Mouse (Mus musculus) embryonic facial prominence, embryonic 11.5 days (tissue): ENCODE data around the gene Ttll1. TPM values are rescaled to one million over a fixed set of nuclear protein-coding genes. Genes with fewer than 3 reads are reported as not detected.

Experiments used
- ATAC-seq: fragments of 200-750 bp; cut with Nextera tagmentation; replicated peaks from 2 replicates; pipeline ENCODE4 v1.8.0; 2017; ENCODE audit warnings: low read depth; ENCODE audit not compliant: insufficient number of reproducible peaks, low FRiP score, low TSS enrichment
- DNase-seq: peaks from one replicate; pipeline ENCODE4 v3.0.0-alpha.2; 2015; ENCODE audit warnings: low spot score
- H3K27ac ChIP-seq: fragments of 300-500 bp; sonication (generic); replicated peaks from 2 replicates; pipeline ENCODE4 v1.5.1; 2014; ENCODE audit warnings: mild to moderate bottlenecking, low read depth, low read length, control low read depth
- H3K27me3 ChIP-seq: fragments of 300-500 bp; sonication (generic); 2 replicates; pipeline ENCODE4 v1.6.1; 2014; ENCODE audit warnings: mild to moderate bottlenecking, low read length, moderate library complexity, mixed read lengths; ENCODE audit not compliant: control insufficient read depth, insufficient read depth
- H3K36me3 ChIP-seq: fragments of 300-500 bp; sonication (generic); replicated peaks from 2 replicates; pipeline ENCODE4 v1.6.1; 2014; ENCODE audit warnings: low read depth, mild to moderate bottlenecking, low read length, moderate library complexity, mixed read lengths; ENCODE audit not compliant: control insufficient read depth, insufficient read depth
- H3K4me1 ChIP-seq: fragments of 300-500 bp; sonication (generic); 2 replicates; pipeline ENCODE4 v1.6.1; 2014; ENCODE audit warnings: low read length, mixed read lengths; ENCODE audit not compliant: control insufficient read depth, insufficient read depth
- H3K4me2 ChIP-seq: fragments of 300-500 bp; sonication (generic); 2 replicates; pipeline ENCODE4 v1.6.1; 2014; ENCODE audit warnings: low read depth, mild to moderate bottlenecking, control low read depth, low read length, moderate library complexity
- H3K4me3 ChIP-seq: fragments of 300-500 bp; sonication (generic); 2 replicates; pipeline ENCODE4 v1.5.1; 2014; ENCODE audit warnings: low read depth, low read length, control low read depth
- H3K9ac ChIP-seq: fragments of 300-500 bp; sonication (generic); replicated peaks from 2 replicates; pipeline ENCODE4 v1.6.1; 2014; ENCODE audit warnings: mild to moderate bottlenecking, control low read depth, low read length
- H3K9me3 ChIP-seq: fragments of 300-500 bp; sonication (generic); replicated peaks from 2 replicates; pipeline ENCODE4 v1.6.1; 2016; ENCODE audit warnings: mild to moderate bottlenecking, low read length, inconsistent platforms, mixed read lengths; ENCODE audit not compliant: control insufficient read depth
- WGBS: fragments of 180-500 bp; shearing (Covaris S2); extraction: QIAGEN DNeasy Blood & Tissue Kit; methylation state at CpG from one replicate; pipeline ENCODE4 v1.1.7; 2014; 5-methylcytosine and 5-hydroxymethylcytosine counted together
- polyA plus RNA-seq: library from polyadenylated mRNA; unstranded; fragments of >200 nt; fragmentation: Nextera tagmentation; extraction: Ambion mirVana; gene quantifications from 2 replicates; pipeline ENCODE4 v1.2.1, GENCODE M21; 2014

The Ttll1 gene
- polyA plus RNA-seq, 1 experiment from 2014 or later, result 18.1 TPM

DNA sequence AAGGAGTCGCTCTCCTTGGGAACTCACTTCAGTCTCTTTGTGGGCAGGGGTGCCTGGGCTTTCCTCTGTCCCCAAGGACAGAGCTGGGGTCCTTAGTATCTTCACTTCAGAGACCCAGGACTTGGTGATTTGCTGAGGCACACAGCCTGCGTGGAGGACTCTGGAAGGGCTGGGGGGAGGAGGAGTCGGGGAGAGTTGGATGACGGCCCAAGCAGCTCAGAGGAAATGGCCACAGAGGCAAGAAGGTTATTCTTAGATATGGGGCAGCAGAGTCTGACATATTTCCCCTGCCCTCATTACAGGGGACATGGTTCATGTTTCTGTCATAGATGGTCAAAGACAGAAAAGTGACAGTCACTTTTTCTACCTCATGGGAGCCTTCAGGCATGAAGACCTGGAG is 29.2 kb upstream of the Ttll1 start:
- DNase-seq, result no peak
- ATAC-seq, result no peak
- H3K9ac ChIP-seq, result no peak overlapping the region

DNA sequence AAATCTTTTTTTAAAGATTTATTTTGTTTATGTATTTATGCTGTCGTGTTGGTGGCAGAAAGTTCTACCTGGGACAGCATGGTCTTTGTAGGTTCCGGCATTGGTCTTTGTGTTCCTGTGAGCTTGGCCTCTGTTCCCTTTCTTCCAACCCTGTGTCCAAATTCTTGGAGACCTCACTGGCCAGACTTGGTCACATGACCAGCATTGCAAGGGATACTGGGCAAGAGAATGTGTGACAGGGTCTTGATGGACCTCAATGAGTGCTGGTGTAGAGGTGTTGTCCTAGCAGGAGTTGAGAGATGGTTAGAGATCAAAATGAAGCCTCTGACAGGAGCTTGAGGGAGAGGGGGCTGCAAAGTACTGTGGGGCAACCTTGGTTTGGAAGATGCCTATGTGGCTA is 28.2 kb upstream of the Ttll1 start:
- no peaks in the 10 kb centered on the region for H3K27me3 ChIP-seq
- H3K36me3 ChIP-seq, result no peaks in the 10 kb centered on the region
- H3K4me1 ChIP-seq, result no peaks in the 10 kb centered on the region
- H3K4me2 ChIP-seq, result no peak overlapping the region
- no peak overlapping the region for H3K9ac ChIP-seq
- H3K9me3 ChIP-seq, result no peaks in the 10 kb centered on the region
- ATAC-seq (no peak), DNase-seq (no peak)
- WGBS, result 97% methylated on average over 2 of the region's 2 CpGs
- H3K27ac ChIP-seq, result no peak overlapping the region
- H3K4me3 ChIP-seq, result no peak overlapping the region

More for the DNA sequence above, 29.2 kb upstream of the Ttll1 start:
- Histone ChIP-seq H3K36me3 (no peaks in the 10 kb centered on the region), H3K4me3 (no peak overlapping the region), H3K4me2 (no peak overlapping the region), H3K9me3 (no peaks in the 10 kb centered on the region), H3K27me3 (no peaks in the 10 kb centered on the region), H3K4me1 (no peaks in the 10 kb centered on the region), H3K27ac (no peak overlapping the region)
- 70% methylated on average over 4 of the region's 4 CpGs for WGBS

DNA sequence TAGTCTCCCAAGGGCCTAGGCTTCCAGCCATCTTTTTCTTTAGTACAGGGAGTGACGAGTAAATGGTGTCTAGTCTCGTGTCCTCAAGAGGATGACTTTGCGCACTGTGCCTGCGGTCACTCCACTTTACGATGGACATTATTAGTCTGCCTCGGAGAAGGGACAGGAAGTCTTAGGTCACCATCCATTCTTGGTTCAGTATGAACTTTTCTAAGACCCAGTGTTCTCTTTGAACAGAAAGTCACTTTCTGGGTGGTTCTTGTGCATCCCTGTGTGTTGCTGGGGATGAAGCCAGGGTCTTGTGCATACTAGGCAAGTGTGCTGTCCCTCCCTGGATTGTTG is 25.2 kb upstream of the Ttll1 start:
- H3K9me3 ChIP-seq, result no peaks in the 10 kb centered on the region
- no peak overlapping the region for H3K27ac ChIP-seq
- WGBS, result 92% methylated on average over 6 of the region's 6 CpGs
- ATAC-seq, result no peak
- H3K4me1 ChIP-seq, result no peaks in the 10 kb centered on the region
- DNase-seq, result no peak
- no peak overlapping the region for H3K4me3 ChIP-seq
- no peaks in the 10 kb centered on the region for H3K27me3 ChIP-seq
- H3K36me3 ChIP-seq, result no peaks in the 10 kb centered on the region
- H3K4me2 ChIP-seq, result no peak overlapping the region
- no peak overlapping the region for H3K9ac ChIP-seq

DNA sequence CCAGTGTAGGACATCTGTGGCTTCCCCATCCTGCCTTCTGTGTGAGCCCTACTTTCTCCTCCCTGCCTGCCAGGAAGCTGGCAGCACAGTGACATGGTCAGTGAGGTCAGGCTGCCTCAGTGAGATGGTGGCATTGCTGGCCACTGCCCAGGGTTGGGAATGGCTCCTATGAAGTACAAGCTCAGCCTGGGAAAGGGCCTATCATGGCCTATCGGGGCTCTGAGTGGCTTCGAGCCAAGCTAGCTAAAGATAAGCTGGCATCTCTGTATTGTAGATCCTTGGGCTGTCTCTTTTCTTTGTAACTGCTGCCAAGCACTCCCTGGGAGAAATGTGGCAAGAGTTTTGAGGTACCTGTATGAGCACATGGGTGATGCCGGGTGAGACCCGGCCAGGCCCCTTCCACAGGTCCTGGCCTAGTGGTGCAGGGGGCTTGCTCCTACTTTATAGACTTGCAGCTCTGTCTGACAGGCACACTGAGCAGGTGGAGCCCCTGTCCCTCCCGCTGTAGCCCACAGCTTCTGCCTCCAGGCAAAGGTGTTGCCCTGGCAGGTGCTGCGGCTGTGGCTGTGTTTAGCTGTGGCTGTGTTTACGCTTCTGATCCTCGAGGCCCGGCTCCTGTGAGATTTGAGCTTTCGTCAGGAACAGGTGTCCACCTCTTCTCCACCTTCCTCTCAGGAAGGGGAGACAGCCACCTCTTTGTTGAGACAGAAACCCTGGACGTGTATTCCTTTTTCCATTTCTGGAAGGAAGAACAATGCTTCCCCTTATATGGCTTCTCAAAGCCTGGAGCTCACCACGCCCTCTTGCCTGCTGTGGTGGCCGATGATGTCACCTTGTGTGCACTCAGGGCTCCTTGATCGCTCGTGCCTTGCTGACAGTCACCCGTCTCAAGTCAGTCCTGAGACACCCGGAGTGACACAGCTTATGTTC is 24.5 kb upstream of the Ttll1 start:
- H3K36me3 ChIP-seq, result no peaks in the 10 kb centered on the region
- 71% methylated on average over 17 of the region's 17 CpGs for WGBS
- no peak overlapping the region for H3K27ac ChIP-seq
- no peaks in the 10 kb centered on the region for H3K27me3 ChIP-seq
- no peak for ATAC-seq
- H3K4me2 ChIP-seq, result no peak overlapping the region
- DNase-seq, result no peak
- no peak overlapping the region for H3K9ac ChIP-seq
- H3K9me3 ChIP-seq, result no peaks in the 10 kb centered on the region
- H3K4me1 ChIP-seq, result no peaks in the 10 kb centered on the region
- no peak overlapping the region for H3K4me3 ChIP-seq

DNA sequence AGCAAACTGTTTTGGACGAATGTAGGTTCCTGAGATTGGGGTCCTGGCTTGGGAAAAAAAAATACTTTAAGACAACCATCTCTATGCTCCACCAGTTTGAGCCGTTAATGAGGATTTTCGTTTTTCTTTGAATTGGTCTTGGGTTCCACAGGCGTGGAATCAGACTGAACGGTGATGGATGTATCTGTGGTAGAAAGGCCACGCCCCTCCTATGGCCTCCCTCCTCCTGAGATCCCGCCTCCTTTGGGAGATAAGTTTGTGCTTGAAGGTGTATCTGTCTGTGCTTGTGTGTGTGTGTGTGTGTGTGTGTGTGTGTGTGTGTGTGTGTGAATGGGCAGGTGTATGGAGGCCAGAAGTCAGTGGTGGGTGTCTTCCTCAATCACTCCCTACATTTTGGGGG is 21.9 kb upstream of the Ttll1 start:
- no peak overlapping the region for H3K4me3 ChIP-seq

DNA sequence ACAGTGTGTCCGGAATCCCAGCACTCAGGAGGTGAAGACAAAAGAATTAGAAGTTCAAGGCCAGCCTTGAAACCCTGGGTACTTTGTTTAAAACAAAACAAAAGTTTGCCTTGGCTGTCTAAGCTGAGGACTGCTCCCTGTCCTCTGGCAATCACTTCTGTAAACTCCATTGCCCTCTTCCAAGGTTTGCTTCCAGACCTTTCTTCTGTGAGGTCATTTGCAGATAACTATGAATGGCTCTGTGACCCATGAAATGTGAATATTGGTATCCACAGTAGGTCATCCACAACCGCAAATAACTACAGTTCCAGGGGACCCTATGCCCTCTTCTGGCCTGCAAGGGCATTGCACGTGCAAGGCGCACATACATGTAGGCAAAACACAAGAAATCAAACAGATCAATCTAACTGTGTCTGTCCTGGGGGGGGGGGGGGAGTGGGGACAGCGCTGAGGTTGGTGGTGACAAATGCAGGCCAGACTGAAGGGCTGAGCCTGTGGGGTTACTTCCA is 21.3 kb upstream of the Ttll1 start:
- H3K27me3 ChIP-seq, result peaks cover 13% of the 10 kb centered on the region
- H3K4me3 ChIP-seq, result no peak overlapping the region
- 83% methylated on average over 5 of the region's 5 CpGs for WGBS
- H3K4me1 ChIP-seq, result no peaks in the 10 kb centered on the region
- H3K27ac ChIP-seq, result no peak overlapping the region
- no peak overlapping the region for H3K9ac ChIP-seq
- no peaks in the 10 kb centered on the region for H3K9me3 ChIP-seq
- no peaks in the 10 kb centered on the region for H3K36me3 ChIP-seq
- DNase-seq (no peak), ATAC-seq (no peak)
- no peak overlapping the region for H3K4me2 ChIP-seq

More for the DNA sequence above, 21.9 kb upstream of the Ttll1 start:
- WGBS, result 76% methylated on average over 7 of the region's 7 CpGs
- peaks cover 7% of the 10 kb centered on the region for H3K27me3 ChIP-seq
- H3K4me1 ChIP-seq, result no peaks in the 10 kb centered on the region
- DNase-seq (no peak), ATAC-seq (no peak)
- H3K9me3 ChIP-seq, result no peaks in the 10 kb centered on the region
- H3K4me2 ChIP-seq, result no peak overlapping the region
- no peaks in the 10 kb centered on the region for H3K36me3 ChIP-seq
- no peak overlapping the region for H3K27ac ChIP-seq
- no peak overlapping the region for H3K9ac ChIP-seq

DNA sequence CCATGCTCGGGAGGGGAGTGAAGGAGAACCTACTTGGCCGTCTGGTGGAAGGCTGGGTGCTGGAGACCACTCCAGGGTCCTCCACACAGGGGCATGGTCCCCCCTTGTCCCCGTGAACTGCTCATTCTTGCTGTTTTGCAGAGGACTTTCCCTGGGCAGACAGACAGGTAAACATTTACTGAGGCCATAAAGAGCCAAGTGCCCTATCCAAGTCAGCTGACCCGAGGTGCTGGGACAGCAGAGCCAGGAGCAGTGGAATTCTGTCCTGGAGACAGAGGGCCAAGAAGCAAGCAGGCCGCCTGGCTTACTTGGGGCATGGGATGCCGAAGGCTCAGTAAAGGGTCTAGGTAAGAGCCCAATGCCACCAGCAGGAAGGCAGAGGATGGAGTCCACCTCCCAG is 20.0 kb upstream of the Ttll1 start:
- H3K4me1 ChIP-seq, result no peaks in the 10 kb centered on the region
- WGBS, result 81% methylated on average over 6 of the region's 6 CpGs
- ATAC-seq (no peak), DNase-seq (no peak)
- no peak overlapping the region for H3K27ac ChIP-seq
- H3K9me3 ChIP-seq, result no peaks in the 10 kb centered on the region
- H3K36me3 ChIP-seq, result no peaks in the 10 kb centered on the region
- H3K4me3 ChIP-seq, result no peak overlapping the region
- H3K4me2 ChIP-seq, result no peak overlapping the region
- H3K9ac ChIP-seq, result no peak overlapping the region
- H3K27me3 ChIP-seq, result peaks cover 25% of the 10 kb centered on the region

DNA sequence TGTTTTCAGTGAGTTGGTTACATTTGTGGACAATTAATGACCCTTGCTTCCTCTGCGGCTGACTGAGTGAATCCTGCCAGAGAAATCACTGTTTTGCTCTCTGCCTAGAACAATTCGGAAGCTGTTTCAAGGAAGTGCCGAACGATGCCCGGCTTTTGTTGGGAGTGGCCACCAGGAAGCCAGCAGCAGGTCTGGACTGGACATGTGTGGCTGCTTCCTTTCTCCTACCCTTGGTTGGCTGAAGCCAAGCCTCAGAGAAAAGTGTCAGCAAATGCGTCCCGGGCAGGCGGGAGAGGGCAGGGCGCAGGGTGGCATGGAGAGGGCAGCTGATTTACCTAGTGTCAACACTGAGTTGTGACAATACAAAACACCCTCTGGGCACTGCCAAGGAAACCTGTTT is 19.5 kb upstream of the Ttll1 start:
- WGBS, result 64% methylated on average over 9 of the region's 9 CpGs
- H3K9me3 ChIP-seq, result no peaks in the 10 kb centered on the region
- no peak overlapping the region for H3K9ac ChIP-seq
- H3K36me3 ChIP-seq, result no peaks in the 10 kb centered on the region
- H3K27ac ChIP-seq, result no peak overlapping the region
- H3K4me1 ChIP-seq, result no peaks in the 10 kb centered on the region
- no peak overlapping the region for H3K4me2 ChIP-seq
- DNase-seq (no peak), ATAC-seq (no peak)
- H3K27me3 ChIP-seq, result peaks cover 26% of the 10 kb centered on the region
- no peak overlapping the region for H3K4me3 ChIP-seq
